Mouse (Mus musculus): ENCODE measurements around the gene Rhob. TPM values are rescaled to one million over a fixed set of nuclear protein-coding genes. Genes with fewer than 3 reads are reported as not detected.

Rhob gene
- 55.1 and 58.3 TPM in 2 replicates for polyA plus RNA-seq (2014; fragmentation: Nextera tagmentation; extraction: Ambion mirVana)

GRCm38 (mm10) chr12:8499871-8500596, at the start of gene Rhob:
Rhob (minus strand) TSS chr12:8500009.
- peaks cover 12% of the 10 kb centered on the region; the same call in 1 of the 2 replicates for H3K4me1 ChIP-seq (replicated peaks; ENCODE audit: control insufficient read depth, insufficient read depth, low read length)
- ATAC-seq (replicated peaks; ENCODE audit: low FRiP score) = peak; percentile 98
- WGBS = under 1% methylated on average over 56 of the region's 56 CpGs

GRCm38 (mm10) chr12:8547357-8547756, 47.5 kb upstream of the Rhob start:
- H3K36me3 ChIP-seq (ENCODE audit: control insufficient read depth, insufficient read depth, low read length) = no peaks in the 10 kb centered on the region
- 16% methylated on average over 11 of the region's 11 CpGs for WGBS
- no peak overlapping the region for H3K9ac ChIP-seq (ENCODE audit: low read length)
- no peaks in the 10 kb centered on the region for H3K27me3 ChIP-seq (ENCODE audit: control insufficient read depth, insufficient read depth, low read length)
- ATAC-seq (replicated peaks; ENCODE audit: low FRiP score) (peak; percentile 49; the same call in 1 of the 2 replicates), DNase-seq (ENCODE audit: low spot score) (peak; percentile 82)
- no peak overlapping the region for H3K4me2 ChIP-seq (ENCODE audit: low read depth, low read length, severe bottlenecking)
- no peak overlapping the region for H3K4me3 ChIP-seq (ENCODE audit: low read depth, low read length)
- no peak overlapping the region for H3K27ac ChIP-seq (ENCODE audit: low read depth, low read length)
- no peaks in the 10 kb centered on the region for H3K4me1 ChIP-seq (replicated peaks; ENCODE audit: control insufficient read depth, insufficient read depth, low read length)
- no peaks in the 10 kb centered on the region for H3K9me3 ChIP-seq (ENCODE audit: control insufficient read depth, low read length)

More at GRCm38 (mm10) chr12:8499871-8500596, at the start of gene Rhob:
- Histone ChIP-seq H3K9ac (ENCODE audit: low read length) (peak within 1 kb of the TSS; percentile 97), H3K27ac (ENCODE audit: low read depth, low read length) (peak within 1 kb of the TSS; percentile 98), H3K4me3 (ENCODE audit: low read depth, low read length) (peak within 1 kb of the TSS; percentile 83), H3K9me3 (ENCODE audit: control insufficient read depth, low read length) (no peaks in the 10 kb centered on the region), H3K36me3 (ENCODE audit: control insufficient read depth, insufficient read depth, low read length) (no peaks in the 10 kb centered on the region), H3K27me3 (ENCODE audit: control insufficient read depth, insufficient read depth, low read length) (no peaks in the 10 kb centered on the region), H3K4me2 (ENCODE audit: low read depth, low read length, severe bottlenecking) (peak within 1 kb of the TSS; percentile 95)
- DNase-seq (ENCODE audit: low spot score) = peak; percentile 97

GRCm38 (mm10) chr12:8546801-8547200, 47.0 kb upstream of the Rhob start:
- Histone ChIP-seq H3K27ac (ENCODE audit: low read depth, low read length) (no peak overlapping the region), H3K4me2 (ENCODE audit: low read depth, low read length, severe bottlenecking) (no peak overlapping the region), H3K27me3 (ENCODE audit: control insufficient read depth, insufficient read depth, low read length) (no peaks in the 10 kb centered on the region), H3K36me3 (ENCODE audit: control insufficient read depth, insufficient read depth, low read length) (no peaks in the 10 kb centered on the region), H3K4me3 (ENCODE audit: low read depth, low read length) (no peak overlapping the region), H3K4me1 (replicated peaks; ENCODE audit: control insufficient read depth, insufficient read depth, low read length) (no peaks in the 10 kb centered on the region), H3K9ac (ENCODE audit: low read length) (no peak overlapping the region), H3K9me3 (ENCODE audit: control insufficient read depth, low read length) (no peaks in the 10 kb centered on the region)
- 87% methylated on average over 6 of the region's 6 CpGs for WGBS
- ATAC-seq (replicated peaks; ENCODE audit: low FRiP score) (no peak), DNase-seq (ENCODE audit: low spot score) (no peak)

GRCm38 (mm10) chr12:8545066-8545610, 45.3 kb upstream of the Rhob start:
- H3K4me1 ChIP-seq (replicated peaks; ENCODE audit: control insufficient read depth, insufficient read depth, low read length) = no peaks in the 10 kb centered on the region
- H3K9ac ChIP-seq (ENCODE audit: low read length) = no peak overlapping the region
- H3K36me3 ChIP-seq (ENCODE audit: control insufficient read depth, insufficient read depth, low read length) = no peaks in the 10 kb centered on the region
- DNase-seq (ENCODE audit: low spot score) (no peak), ATAC-seq (replicated peaks; ENCODE audit: low FRiP score) (no peak)
- H3K9me3 ChIP-seq (ENCODE audit: control insufficient read depth, low read length) = no peaks in the 10 kb centered on the region
- 82% methylated on average over 5 of the region's 5 CpGs for WGBS
- no peak overlapping the region for H3K4me2 ChIP-seq (ENCODE audit: low read depth, low read length, severe bottlenecking)
- H3K27ac ChIP-seq (ENCODE audit: low read depth, low read length) = no peak overlapping the region
- H3K4me3 ChIP-seq (ENCODE audit: low read depth, low read length) = no peak overlapping the region
- H3K27me3 ChIP-seq (ENCODE audit: control insufficient read depth, insufficient read depth, low read length) = no peaks in the 10 kb centered on the region

- no peak overlapping the region for H3K27ac ChIP-seq (ENCODE audit: low read depth, low read length)
- H3K9ac ChIP-seq (ENCODE audit: low read length) = no peak overlapping the region
- no peak for DNase-seq (ENCODE audit: low spot score)
- no peaks in the 10 kb centered on the region for H3K36me3 ChIP-seq (ENCODE audit: control insufficient read depth, insufficient read depth, low read length)
- H3K9me3 ChIP-seq (ENCODE audit: control insufficient read depth, low read length) = no peaks in the 10 kb centered on the region
- ATAC-seq (replicated peaks; ENCODE audit: low FRiP score) = no peak
- H3K4me2 ChIP-seq (ENCODE audit: low read depth, low read length, severe bottlenecking) = no peak overlapping the region
- no peaks in the 10 kb centered on the region for H3K4me1 ChIP-seq (replicated peaks; ENCODE audit: control insufficient read depth, insufficient read depth, low read length)
- H3K27me3 ChIP-seq (ENCODE audit: control insufficient read depth, insufficient read depth, low read length) = no peaks in the 10 kb centered on the region
- no peak overlapping the region for H3K4me3 ChIP-seq (ENCODE audit: low read depth, low read length)
- 90% methylated on average over 4 of the region's 4 CpGs for WGBS
Observed at GRCm38 (mm10) chr12:8542371-8542770, 42.6 kb upstream of the Rhob start.

GRCm38 (mm10) chr12:8539471-8539870, 39.7 kb upstream of the Rhob start:
- Histone ChIP-seq H3K4me1 (replicated peaks; ENCODE audit: control insufficient read depth, insufficient read depth, low read length) (no peaks in the 10 kb centered on the region), H3K4me3 (ENCODE audit: low read depth, low read length) (no peak overlapping the region), H3K4me2 (ENCODE audit: low read depth, low read length, severe bottlenecking) (no peak overlapping the region), H3K27me3 (ENCODE audit: control insufficient read depth, insufficient read depth, low read length) (no peaks in the 10 kb centered on the region), H3K36me3 (ENCODE audit: control insufficient read depth, insufficient read depth, low read length) (no peaks in the 10 kb centered on the region), H3K9me3 (ENCODE audit: control insufficient read depth, low read length) (no peaks in the 10 kb centered on the region), H3K9ac (ENCODE audit: low read length) (no peak overlapping the region), H3K27ac (ENCODE audit: low read depth, low read length) (no peak overlapping the region)
- DNase-seq (ENCODE audit: low spot score) (no peak), ATAC-seq (replicated peaks; ENCODE audit: low FRiP score) (no peak)
- WGBS = 86% methylated on average over 13 of the region's 13 CpGs

- Histone ChIP-seq H3K4me3 (ENCODE audit: low read depth, low read length) (no peak overlapping the region), H3K9ac (ENCODE audit: low read length) (no peak overlapping the region), H3K4me2 (ENCODE audit: low read depth, low read length, severe bottlenecking) (no peak overlapping the region), H3K27ac (ENCODE audit: low read depth, low read length) (no peak overlapping the region), H3K27me3 (ENCODE audit: control insufficient read depth, insufficient read depth, low read length) (no peaks in the 10 kb centered on the region), H3K36me3 (ENCODE audit: control insufficient read depth, insufficient read depth, low read length) (no peaks in the 10 kb centered on the region), H3K4me1 (replicated peaks; ENCODE audit: control insufficient read depth, insufficient read depth, low read length) (no peaks in the 10 kb centered on the region), H3K9me3 (ENCODE audit: control insufficient read depth, low read length) (no peaks in the 10 kb centered on the region)
- WGBS = 89% methylated on average over 5 of the region's 5 CpGs
- DNase-seq (ENCODE audit: low spot score) = no peak
- ATAC-seq (replicated peaks; ENCODE audit: low FRiP score) = no peak
Observed at GRCm38 (mm10) chr12:8537291-8537690, 37.5 kb upstream of the Rhob start.

- Histone ChIP-seq H3K4me1 (replicated peaks; ENCODE audit: control insufficient read depth, insufficient read depth, low read length) (no peaks in the 10 kb centered on the region), H3K36me3 (ENCODE audit: control insufficient read depth, insufficient read depth, low read length) (no peaks in the 10 kb centered on the region)
- ATAC-seq (replicated peaks; ENCODE audit: low FRiP score) = no peak
Observed at GRCm38 (mm10) chr12:8536221-8536965, 36.6 kb upstream of the Rhob start.

More at GRCm38 (mm10) chr12:8536221-8536965, 36.6 kb upstream of the Rhob start:
- Histone ChIP-seq H3K9me3 (ENCODE audit: control insufficient read depth, low read length) (no peaks in the 10 kb centered on the region), H3K4me2 (ENCODE audit: low read depth, low read length, severe bottlenecking) (no peak overlapping the region), H3K27me3 (ENCODE audit: control insufficient read depth, insufficient read depth, low read length) (no peaks in the 10 kb centered on the region), H3K27ac (ENCODE audit: low read depth, low read length) (no peak overlapping the region), H3K4me3 (ENCODE audit: low read depth, low read length) (no peak overlapping the region), H3K9ac (ENCODE audit: low read length) (no peak overlapping the region)
- 77% methylated on average over 9 of the region's 9 CpGs for WGBS
- DNase-seq (ENCODE audit: low spot score) = no peak

Measured in forebrain, embryonic 11.5 days (tissue).